Mouse (Mus musculus): ENCODE data around the gene Gm5475.
A peak's percentile ranks its signal among the peaks of the same experiment; 100 is the strongest.
"Not testable (repeated sequence)": the region's sequence is repeated elsewhere in the genome, so short reads cannot be mapped to it uniquely, and the experiment has no call there.

The Gm5475 gene

GRCm38 (mm10) chr15:100421758-100422197, at the start of gene Gm5475:
Gene Gm5475 (plus strand): TSS chr15:100422147.
- DNase-seq = peak; percentile 70

GRCm38 (mm10) chr15:100375066-100375465, 46.9 kb upstream of the Gm5475 start:
- peak; percentile 81 for DNase-seq

DNA sequence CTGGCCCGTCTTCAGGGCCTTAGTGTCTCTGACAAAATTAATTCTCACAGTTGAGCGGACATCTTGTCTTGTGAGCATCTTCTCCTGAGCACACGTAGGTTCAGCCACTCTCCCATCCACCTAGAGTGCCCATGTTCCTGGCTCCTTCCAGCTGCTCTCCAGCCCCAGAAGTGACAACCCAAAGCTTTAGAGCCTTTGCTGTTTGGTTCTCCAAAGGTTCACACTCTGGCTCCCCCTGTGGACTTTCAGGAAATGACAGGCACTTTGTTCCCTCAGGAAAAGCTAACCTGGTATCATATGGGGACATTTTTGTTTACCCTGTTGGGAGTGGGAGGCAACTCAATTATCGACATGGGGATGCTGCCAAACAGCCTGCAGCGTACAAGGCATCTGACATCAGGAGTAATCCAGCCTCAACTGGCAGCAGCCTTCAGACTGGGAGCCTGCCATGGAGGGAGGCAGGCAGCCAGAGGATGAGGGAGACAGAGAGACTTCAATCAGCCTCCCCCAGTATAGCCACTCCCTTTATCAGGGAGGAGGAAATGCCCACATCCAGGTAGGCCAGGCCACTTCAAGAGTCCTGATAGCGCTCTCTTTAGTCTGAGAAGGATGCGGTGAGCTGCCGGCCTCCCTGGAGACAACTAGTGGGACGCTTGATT, 44.0 kb upstream of the Gm5475 start:
- DNase-seq = not testable (repeated sequence)

GRCm38 (mm10) chr15:100379658-100380057, 42.3 kb upstream of the Gm5475 start:
- no peak for DNase-seq

DNA sequence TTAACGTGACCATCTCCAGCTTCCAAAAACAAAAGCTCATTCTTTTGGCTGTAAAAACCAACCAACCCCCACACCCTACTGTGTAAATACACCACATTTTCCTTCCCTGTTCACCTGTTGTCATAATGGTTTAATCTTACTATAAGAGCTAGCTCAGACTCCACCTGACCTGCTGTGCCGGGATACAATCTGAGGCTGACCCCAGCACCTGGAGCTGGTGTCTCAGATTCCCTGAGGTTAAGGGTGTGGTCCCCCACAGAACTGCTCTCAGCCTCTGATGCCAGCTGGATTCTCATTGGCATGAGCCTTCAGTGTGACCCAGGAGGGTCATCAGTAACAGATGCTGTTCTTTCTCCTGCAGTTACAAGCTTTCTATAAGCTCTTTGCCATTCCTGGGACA, 41.8 kb upstream of the Gm5475 start:
- no peak for DNase-seq

- no peak for DNase-seq
These were observed 36.2 kb upstream of the Gm5475 start for GRCm38 (mm10) chr15:100385705-100386104.

- DNase-seq = no peak
These were observed 34.3 kb upstream of the Gm5475 start for GRCm38 (mm10) chr15:100387544-100388223.

- no peak for DNase-seq
These were observed 33.6 kb upstream of the Gm5475 start for GRCm38 (mm10) chr15:100388224-100388835.

DNA sequence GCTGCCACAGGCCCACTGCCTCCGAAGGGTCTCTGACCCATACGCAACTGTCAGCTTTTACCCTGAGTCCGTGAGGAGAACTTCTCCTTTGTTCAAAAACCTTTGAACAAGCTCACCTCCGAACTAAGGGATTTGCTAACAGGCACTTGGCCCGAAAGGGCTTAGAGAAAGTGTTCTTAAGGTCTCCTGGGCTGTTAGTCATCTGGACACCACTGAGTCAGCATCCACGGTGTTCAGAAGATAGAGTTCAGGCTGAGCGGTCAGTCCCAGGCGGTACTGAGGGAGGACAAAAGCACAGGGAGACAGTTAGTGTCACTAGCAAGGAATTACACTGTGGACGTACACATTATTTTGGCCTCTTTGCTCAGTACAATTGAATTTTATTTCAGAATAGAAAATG, 33.1 kb upstream of the Gm5475 start:
- no peak for DNase-seq

- DNase-seq = no peak
These were observed 30.9 kb upstream of the Gm5475 start for GRCm38 (mm10) chr15:100391066-100391465.

- no peak for DNase-seq
These were observed 30.3 kb upstream of the Gm5475 start for GRCm38 (mm10) chr15:100391599-100391998.

GRCm38 (mm10) chr15:100393016-100393415, 28.9 kb upstream of the Gm5475 start:
- no peak for DNase-seq

DNA sequence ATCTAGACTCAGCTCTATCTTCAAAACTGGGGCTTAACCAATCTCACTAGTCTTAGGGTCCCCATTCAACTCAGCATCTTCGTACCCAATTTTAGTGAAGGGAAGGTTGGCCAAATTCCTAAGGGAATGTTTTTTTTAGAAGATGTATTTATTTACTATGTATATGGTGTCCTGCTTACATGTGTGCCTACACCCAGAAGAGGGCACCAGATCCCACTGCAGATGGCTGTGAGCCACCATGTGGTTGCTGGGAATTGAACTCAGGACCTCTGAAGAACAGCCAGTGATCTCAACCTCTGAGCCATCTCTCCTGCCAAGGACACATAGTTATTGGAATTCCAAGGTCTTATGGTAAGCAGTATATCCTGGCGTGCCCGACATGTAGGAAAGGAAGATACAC, 26.4 kb upstream of the Gm5475 start:
- DNase-seq = no peak

GRCm38 (mm10) chr15:100400592-100401250, 21.2 kb upstream of the Gm5475 start:
- DNase-seq = peak; percentile 76

DNA sequence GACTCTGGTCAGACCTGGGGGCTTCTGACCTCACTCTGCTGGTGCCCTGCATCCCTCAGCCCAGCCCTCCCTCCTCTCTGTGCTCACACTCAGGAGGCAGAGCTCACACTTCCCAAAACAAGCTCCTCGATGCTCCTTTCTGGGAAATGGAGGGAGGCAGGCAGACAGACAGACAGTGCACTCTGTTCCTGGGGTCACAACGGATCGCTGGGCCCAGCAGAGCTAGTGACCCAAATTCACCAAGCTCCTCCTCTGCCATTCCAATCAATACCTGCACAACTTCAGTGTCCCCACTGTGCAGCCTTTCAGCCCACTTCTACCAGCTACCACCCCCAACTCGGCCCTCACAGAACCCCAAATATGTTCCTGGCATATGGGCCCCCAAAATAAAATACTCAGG, 20.1 kb upstream of the Gm5475 start:
- no peak for DNase-seq

- DNase-seq = no peak
These were observed 19.6 kb upstream of the Gm5475 start for GRCm38 (mm10) chr15:100402347-100402746.

DNA sequence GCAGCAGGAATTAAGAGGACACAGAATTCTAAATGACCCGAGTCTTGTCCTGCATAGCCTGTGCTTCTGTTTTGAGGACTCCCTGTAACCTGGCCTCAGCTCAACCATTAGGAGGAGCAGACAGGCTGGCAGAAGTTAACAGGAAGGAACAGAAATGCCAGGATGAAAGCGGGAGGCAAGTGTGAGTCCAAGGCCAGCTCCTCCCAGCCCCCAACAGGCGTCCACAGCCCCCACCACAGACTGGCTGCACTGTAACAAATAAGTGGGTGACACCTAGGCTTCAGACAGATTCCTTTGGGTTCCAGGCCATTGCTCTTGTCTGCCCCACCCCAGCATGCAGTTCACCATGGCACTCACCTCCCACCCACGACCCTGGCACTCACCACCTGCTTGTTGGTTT, 19.1 kb upstream of the Gm5475 start:
- no peak for DNase-seq

GRCm38 (mm10) chr15:100403318-100404000, 18.5 kb upstream of the Gm5475 start:
- peak; percentile 66 for DNase-seq

GRCm38 (mm10) chr15:100406088-100406487, 15.9 kb upstream of the Gm5475 start:
- no peak for DNase-seq

DNA sequence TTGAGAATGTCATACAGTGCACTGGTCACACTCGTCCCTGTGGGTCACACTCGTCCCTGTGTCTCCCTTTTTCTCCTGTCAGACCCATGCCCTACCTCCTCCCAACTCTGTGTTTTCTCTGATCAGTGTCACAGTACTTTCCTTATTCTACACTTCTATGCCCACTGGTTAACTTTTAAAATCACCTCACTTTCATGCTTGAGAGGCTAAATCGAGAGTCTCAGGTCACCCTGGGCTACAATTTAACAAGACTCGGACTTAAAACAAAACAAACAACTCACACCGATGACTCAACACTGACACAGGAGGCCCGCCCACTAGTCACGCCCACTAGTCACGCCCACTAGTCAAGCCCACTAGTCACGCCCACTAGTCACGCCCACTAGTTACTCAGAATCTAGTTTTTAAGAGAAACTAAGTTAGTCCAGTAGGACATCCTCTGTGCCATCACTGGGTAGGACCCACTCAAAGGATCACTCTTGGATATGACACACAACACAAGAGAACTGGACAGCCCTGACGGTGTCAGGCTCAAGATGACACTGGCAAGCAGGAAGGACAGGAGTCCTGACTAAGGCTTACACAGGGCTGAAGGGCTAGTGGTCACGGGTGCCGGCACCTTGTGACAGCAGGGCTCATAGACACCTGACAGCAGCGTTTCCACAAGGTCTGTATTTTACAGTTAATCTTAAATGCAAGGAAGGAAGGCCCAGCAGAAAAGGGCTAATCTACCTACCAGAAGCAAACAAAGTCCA, 10.9 kb upstream of the Gm5475 start:
- peak; percentile 83 for DNase-seq

- no peak for DNase-seq
These were observed 10.2 kb upstream of the Gm5475 start for GRCm38 (mm10) chr15:100411731-100412130.

DNA sequence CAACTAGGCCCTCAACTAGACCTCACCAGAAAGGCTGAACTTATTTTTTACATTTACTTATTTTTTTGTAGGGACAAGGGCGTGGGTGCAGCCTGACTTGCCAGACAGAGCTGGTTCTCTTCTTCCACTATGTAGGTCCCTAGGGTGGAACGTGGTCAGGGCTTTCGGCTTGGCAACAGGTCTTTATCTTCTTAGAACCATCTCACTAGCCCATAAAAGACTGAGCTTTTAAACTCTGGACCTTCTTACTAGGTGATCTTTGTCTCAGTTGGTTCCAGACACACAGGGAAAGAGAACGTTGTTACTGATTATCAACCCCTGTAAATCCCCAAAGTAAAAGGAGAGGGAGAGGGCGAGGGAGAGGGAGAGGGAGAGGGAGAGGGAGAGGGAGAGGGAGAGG, 8.6 kb upstream of the Gm5475 start:
- no peak for DNase-seq

Data from kidney, postnatal 10 days (tissue).